Mouse (Mus musculus) heart, adult 2 months (tissue): Measurements from ENCODE around the gene Sh2d4b.

Source experiments
- CTCF ChIP-seq: fragments of 200-600 bp; IDR thresholded peaks from 2 replicates; pipeline ENCODE4 v1.8.1; 2022; ENCODE audit warnings: antibody characterized with exemption, mild to moderate bottlenecking, moderate library complexity
- POLR2A ChIP-seq: fragments of 200-500 bp; IDR thresholded peaks from 2 replicates; pipeline ENCODE4 v1.6.1; 2011; ENCODE audit warnings: mild to moderate bottlenecking, low read depth, low read length, control low read depth; ENCODE audit not compliant: insufficient read depth

DNA sequence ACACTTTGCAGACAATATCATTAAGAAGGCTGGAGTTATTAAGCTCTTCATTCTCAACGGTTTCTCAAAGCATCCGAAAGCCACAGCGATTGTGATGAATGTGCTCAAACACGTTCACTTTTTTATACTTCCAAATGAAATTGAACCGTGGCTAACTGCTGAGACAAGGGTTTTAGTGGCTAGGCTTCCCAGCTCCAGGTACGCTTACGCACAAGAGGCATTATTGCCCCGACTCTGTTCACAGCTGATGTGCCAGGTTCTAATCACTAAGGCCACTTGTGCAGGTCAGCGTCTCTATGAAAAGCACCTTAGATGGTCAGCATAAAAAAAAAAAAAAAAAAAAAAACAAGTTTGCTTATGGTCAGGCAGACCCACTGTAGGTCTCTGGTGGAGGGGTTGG is 62.6 kb downstream of the Sh2d4b start:
- no peak for TF ChIP-seq POLR2A
- TF ChIP-seq CTCF = no peak
